Mouse (Mus musculus) right cerebral cortex, postnatal 36 days (tissue): ENCODE results near the gene 1810010D01Rik.

Experiments
- DNase-seq, 2 experiments: peaks; one replicate each; pipeline ENCODE4 v3.0.0; 2022; ENCODE audit warnings: low spot score in 2 of 2, mixed read lengths in 1 of 2

The 1810010D01Rik gene

DNA sequence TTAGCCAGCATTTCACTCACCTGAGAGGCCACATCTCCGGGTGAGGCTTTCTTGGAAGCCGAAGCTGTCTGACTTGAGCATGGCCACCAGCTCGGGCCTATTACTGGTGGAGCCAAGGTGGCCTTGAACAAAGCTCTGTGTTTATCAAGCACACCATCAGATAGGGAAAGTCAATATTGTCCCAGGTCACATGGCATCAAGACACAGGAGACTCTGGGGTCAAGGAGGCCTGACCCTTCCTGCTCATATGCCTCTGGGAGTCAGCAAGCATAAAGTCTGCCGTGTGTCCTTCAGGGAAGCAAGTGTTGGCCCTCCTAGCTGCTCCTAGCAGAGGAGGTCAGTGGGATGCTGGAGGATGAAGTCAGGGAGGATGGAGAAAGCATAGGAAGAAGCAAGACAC is at the start of gene 1810010D01Rik:
TSS of gene 1810010D01Rik (minus strand) at position 114 of the 400 bp plus-strand sequence.
- DNase-seq = no peak

DNA sequence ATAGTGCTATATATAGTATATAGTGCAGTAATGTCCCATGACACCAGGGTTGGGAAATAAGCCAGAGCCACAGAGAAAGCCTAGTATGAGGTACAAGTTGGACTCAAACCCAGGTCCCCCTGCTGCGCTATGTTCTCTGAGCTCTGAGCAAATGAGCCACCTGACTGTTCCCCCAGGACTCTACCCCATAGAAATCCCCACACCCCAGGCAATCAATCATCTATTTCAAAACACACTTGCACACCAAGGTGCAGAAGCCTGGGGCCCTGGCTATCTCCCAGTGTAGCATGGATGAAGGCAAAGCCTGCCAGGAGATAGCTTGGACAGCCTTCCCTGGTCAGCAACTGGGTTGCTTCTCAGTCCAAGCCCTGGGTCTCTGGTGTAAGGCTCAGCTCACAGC is 48.2 kb upstream of the 1810010D01Rik start:
- no peak for DNase-seq

DNA sequence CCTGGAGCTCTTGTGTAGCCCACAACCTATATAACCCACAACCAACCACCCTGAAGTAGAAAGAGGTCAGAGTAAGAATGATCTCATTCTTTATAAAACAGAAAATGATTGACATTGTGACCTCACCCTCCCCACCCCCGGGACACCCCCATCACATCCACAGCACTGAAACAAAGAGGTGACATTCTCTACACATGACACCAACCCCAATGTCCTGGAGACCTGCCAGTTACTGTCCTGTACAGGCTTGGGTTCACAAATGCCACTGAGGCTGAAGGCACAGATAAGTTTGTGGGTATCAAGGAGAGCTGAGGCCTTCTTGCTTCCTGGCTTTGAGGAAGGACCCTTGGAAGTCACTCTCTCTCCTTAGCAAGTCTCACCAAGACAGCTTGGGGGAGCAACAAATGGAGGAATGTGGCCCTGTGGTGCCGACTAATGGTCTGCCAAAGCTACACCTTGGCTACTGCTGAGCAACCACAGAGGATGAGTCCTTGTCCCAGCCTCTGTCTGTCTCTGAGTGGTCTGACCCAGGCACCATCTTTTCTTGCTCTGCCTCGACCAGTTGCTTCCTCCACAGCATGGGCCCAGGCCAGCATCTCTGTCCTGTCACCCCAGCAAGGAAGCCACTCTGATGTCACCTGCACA is 46.2 kb upstream of the 1810010D01Rik start:
- no peak for DNase-seq

DNA sequence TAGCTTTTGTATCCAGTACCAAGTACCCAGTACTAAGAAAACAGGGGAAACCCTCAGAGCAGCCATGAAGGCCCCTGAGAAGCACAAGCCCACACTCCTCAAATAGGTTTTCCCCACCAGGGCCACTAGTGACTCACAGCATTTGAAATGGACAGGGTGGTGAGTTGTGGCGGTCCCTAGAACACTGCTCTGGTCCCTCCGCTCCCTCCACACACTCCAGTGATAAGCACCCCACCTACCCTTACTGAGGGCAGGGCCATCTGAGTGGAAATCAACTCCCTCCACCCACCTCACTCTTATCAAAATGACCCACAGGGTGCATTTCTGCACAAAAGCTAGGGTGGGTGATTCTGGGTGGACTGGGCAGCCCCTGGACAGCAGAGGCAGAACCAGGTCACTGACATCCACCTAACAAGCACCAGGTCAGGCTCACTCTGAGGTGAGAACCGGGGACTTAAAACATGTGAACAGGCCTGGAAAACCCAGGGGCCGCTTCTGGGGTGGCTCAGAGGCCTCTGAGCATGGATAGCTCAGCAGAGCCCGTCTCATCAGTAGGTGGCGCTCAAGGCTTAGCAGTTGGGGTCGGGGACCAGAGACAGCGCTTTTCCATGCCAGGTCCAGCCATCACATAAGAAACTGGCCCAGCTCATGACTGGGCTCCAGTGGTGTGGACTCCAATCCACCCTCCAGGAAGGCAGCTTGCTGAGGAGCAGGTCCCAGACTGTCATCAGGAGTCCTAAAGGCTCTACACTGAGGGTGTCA is 45.0 kb upstream of the 1810010D01Rik start:
- peak; percentile 45 to 50 for DNase-seq

DNA sequence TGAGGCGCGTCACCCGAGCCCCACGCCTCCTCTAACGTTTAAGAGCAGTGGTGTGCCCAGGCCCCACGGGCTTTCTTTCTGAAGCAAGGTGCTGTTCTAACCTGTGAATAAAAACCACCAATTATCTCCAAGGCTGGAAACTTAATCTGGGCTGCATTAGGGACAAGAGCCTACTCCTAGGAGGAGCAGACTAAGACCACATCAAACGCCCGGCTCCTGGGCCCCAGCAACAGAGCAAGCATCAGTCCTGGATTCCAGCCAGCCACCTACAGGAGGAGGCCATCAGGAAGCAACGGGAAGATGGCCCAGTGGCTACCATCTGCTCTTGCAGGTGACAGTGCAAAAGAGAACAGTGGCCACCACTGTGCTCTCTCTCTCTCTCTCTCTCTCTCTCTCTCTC is 42.3 kb upstream of the 1810010D01Rik start:
- DNase-seq = no peak

DNA sequence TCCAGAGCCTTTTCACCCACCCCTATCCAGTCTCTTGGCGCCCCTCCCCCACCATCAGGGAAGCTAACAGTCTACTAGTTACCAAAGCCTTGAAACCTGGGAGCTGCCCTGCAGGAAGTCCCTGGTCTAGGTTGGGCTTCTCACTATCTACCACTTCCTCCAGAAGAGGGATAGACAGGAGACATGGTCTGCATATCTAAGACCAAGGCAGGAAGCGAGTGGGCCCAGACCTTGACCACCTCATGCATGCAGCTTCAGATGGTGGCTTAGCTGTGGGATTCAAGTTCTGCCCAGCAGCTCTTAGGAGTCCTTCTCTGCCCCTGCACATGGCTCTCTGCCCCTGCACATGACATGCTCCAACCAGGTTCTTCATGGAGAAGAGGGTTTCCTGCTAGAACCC is 41.0 kb upstream of the 1810010D01Rik start:
- no peak for DNase-seq

DNA sequence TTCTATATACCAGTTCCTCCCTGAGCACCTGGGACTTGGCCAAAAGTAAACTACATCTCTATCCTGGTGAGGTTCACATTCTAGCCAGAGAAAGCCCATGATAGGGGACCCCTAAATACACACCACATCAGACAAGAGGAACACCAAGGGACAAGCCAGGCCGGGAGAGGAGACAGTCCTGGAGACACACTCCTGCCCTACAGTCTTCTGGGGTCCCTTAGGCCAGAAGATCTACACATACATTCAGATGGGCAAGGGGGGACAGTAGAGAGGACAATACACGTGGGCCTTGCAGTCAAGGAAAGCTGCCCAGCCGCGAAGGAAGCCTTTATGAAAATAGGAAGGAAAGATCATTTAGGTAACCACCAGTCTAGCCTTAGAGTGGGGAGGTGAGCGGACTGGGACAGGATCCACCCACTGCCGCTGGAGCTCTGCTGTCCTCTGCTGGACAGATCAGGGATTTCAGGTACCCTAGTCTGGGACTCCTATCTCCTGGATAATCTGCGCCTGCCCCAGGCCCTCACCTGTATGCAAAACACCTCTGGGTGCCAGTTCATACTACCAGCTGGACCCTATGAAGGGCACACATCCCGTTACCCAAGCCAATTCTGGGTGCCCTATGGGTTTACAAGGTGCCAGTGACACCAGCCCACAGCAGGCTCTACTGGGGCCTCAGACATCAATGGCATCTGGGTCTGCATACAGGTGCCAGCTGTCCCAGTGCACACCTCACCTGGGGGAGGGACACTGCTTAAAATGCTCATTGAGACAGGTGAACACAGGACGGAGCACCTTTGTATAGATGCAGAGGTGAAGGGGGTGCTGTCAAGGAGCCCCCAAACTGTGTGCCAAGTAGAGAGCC is 35.2 kb upstream of the 1810010D01Rik start:
- peak; percentile 46 to 52 for DNase-seq

DNA sequence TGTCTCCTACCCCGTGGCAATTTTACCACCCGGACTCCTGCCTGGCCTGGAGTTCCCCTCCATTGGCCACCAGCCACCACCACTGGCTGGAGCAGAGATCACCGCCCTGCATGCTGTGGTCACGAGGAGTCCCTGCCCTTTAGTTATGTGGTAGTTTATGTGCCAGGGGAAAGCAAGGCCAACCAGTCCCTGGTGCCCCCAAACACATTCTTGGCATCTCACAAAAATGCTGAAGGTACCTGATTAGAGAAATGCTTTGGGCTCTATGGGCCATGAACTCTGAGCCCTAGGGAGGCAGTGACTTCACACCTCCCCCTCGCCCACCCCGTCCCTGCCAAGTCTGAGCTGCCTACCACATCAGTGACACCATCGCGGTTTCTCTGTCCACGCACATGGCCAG is 34.1 kb upstream of the 1810010D01Rik start:
- DNase-seq = no peak

DNA sequence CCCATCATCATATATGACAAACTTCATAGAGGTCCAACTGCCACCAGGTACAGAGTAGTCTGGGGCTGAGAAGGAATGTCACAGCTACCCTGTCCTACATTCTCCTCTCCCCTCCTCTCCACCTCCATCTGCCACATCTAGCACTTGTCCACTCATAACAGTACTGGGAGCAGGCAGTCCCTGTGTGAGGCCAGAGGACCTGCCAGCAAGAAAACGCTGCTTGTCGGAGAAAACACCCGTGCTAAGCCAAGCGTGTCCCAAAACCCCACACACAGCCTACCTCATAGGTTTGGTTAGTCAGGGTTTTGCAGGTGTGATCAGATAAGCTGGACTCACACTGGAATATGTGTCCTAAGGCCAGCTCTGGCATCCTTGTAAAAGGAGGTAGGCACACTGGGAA is 33.0 kb upstream of the 1810010D01Rik start:
- no peak for DNase-seq

DNA sequence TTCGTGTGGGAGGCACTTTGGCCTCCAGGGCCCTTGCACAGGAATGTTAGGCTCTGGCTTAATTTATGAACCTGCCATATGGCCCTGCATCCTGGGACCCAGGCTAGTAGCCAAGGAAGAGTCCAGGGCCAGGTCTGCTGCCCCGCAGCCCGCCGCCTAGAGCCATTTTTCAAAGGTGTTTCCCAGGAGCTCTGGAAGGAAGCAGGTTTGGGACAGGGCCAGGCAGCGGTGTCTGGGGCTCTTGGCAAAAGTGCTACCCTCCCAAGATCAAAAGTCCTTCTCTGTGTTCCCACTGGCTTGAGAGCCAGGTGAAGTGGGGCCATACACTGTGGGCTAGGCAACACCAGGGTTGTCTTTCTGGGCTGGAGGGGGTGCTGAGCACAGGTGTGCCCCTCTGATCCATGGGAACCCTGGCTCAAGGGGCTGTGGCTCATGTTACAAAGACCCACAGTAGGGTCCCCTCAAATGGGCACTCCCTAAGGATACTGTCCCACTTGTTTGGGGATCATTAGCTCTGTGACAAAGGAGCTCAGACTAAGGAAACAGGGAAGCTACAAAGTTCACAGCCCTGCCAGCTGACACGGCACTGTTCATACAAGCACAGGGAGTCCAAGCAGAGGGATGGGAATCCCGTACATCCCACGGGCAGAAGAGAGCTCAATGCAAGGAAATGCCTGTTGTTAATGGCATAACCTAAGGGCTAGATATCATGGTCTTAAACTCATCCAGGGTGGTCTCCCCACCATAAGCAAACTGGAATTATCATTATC is 32.0 kb upstream of the 1810010D01Rik start:
- DNase-seq = no peak

DNA sequence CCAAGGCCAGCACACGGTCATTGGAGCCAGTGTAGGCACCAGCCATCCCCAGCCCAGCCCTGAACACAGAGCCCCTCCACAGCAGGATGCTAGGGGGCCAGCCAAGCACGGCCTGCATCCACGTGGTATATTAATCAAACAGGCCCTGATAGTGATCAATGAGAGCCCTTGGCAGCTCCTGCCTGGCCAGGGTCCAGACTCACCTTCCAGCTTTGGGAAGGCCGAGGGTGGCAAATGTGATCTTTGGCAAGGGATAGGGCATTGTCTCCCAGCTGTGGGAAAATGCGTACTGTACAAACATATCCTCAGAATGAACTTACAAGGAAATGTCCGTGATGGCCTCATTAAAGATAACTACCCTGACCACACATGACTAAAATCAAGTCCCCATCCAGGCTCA is 31.2 kb upstream of the 1810010D01Rik start:
- no peak for DNase-seq

DNA sequence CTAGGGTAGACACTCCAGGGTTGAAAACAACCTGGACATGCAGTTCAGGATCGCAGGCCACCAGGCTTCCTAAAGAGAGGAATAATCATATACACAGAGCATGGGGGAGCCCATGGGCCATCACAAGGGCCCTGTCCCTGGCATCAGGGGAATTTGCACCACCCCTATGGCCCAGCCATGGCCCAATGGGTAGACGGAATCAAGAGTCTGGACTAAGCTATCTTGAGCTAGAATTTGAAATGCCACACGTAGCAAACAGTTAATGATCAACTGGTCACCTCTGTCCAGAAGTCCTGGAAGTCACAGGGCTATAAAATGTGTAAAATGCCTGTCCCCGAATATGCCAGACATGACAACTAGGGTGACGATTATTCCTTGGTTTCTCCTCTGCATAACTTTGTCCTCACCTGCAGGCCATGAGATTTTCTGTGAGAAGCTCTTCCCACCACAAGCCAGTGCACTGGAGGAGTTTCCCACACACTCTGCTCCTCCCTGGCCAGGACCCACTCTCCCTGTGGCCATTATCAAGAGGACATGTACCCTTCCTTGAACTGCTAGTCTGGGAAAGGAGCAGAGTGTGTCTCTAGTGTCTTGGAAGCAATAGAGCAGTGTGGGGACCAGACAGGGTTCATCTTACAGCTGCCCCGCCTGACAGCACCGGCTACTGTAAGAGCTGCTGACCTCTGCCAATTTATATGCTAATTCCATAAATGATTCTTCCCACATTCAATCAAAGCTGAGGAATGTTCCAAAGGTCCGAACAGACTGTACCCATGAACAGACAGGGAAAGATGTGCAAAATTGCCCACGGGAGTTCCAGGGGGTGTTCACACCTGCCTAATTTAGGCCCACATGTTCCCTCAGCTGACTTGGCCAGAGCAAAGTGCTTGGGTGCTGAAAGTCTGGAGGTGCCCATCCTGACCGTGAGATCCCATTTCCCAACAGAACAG is 27.2 kb upstream of the 1810010D01Rik start:
- DNase-seq = no peak

DNA sequence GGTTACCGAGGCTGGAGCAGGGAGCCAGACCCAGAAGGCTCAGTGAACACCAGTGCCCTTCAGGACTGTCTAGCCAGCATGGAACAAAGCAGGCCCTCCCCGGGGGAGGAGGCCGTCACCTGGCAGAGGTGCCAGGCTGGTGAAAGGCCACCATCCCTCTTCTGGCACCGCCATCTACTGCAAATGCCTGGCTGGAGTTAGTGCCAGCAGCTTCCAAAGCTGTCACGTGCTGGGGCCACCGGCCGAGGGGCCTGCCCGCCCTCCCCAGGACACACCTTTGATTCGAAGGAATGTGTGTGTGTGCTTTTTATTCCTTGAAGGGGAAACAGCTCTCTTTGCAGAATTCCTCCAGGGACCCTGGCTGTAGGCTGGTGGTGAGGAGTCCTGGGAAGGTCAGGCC is 23.7 kb upstream of the 1810010D01Rik start:
- no peak for DNase-seq

DNA sequence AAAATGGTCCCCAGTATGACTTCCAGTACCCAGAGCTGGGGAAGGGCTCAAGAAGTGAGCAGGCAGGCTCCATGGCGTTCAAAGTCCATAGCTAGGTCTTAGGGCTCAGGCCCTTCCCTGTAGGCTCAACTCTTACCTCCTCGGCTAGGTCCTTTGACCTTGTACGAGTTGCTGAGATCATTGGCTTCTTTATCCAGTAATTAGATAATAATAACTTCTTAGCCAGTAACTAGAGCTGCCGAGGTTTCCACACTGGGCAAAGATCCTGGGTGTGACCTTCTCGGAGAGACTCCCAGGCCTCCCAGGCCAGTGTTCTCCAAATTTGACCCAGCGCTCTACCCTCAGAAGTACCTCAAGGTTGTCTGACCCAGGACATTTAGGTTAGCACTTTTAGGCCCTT is 18.7 kb upstream of the 1810010D01Rik start:
- DNase-seq = no peak

DNA sequence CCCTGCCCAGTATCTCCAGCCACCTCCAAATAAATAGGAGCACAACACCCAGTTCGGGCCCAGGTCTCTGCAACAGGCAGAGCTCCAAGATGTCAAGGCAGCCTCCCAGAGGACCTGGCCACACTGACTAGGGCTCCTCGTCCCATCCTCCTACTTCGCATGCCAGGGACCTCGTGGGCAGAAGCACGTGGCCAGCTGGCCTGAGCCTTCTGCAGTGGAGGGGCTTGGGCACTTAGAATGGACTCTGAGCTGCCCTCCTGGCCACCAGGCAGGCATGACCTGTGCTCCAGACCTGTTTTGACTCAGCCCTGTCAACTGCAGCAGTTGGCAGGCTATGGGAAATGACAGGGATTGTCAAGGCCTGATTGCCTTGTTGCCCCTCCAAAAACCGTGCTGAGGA is 17.7 kb upstream of the 1810010D01Rik start:
- no peak for DNase-seq

DNA sequence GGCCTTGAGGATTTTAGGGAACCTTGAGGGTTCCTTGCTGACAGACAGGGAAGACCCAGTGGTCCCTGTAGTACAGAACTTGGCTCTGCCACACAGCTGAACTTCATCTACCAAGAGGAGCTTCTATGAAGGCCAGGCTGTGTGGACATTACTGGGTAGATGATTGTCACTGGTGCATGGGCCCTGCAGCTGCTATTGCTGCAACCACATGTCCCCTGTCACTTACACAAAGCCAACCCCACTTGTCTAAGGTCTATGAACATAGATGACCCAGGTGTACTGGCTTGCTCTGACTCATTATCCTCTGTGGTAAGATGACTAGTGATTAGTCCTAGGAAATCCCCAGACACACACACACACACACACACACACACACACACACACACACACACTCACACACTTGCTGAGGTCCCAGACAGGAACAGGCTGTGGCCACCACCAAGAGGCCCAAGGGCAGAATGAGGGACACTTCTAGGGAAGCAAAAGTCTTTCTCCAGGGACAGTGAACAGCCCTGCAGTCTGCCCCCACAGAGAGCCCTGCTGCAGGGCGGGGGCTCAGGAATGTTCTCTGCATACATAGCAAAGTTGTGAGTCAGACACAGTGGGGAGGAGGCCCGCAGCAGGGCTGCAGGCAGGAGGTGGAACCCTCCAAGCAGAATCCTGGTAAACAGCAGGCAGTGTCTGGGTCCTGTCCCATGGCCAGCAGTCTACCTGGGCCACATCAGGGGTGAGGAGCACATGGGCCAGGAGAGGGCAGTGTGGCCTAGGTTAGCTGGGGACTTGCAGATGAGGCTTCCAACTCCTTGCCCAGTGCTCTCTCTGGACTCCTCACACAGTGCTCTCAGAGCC is 14.1 kb upstream of the 1810010D01Rik start:
- peak; percentile 38 to 64 for DNase-seq

DNA sequence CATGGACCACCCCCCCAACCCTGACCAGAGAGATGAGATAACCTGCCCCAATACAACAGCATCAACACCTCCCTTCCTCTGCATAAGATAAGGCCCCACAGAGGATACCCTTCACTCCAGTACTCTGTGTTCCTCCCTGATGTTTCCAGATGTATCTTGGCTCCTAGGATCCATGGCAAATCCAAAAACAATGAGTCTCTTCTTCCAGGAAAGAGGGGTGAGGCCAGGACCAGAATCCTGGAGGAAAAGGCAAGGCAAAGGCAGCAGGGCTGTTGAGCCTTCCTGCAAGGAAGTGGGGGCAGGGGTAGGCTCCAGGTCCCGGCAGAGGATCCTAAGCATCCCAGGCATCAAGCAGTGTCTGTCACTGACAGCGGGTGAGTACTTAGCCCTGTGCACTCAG is 13.4 kb upstream of the 1810010D01Rik start:
- no peak for DNase-seq

DNA sequence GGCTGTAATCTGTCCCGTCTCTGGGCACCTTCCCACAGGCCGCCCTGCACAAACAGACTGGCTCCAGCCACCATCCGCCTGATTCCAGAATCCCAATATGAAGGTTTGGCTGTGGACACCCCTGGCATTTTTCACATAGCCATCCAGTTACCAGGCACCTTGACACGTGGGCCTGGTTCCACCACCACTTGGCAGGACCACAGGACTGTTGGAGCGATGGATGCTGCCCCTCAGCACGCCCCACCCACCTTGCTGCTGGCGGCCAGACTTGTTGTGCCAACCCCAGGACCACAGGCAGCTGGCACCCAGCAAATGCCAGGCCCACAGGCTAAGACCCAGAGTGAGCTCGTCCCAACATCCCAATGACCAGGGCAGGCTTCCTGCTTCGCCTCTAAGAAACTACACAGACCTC is 11.5 kb upstream of the 1810010D01Rik start:
- DNase-seq = no peak

DNA sequence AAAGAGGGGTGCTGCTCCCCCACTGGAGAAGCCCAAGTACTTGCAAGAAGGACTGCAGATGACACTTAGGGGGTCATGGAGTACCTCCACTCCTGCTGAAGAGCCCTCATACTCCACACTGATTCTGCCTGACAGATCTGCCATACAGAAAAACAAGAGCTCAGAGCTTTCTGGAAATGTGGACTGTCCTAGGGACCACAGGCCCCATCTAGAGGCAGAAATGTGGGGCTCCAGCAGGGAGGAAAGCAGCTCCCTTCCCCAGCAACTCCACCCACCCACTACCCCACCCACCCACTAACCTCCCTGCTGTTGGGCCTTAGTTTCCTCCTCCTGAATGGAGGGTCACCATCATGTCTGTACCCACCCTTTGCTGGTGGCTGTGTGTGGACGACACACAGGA is 8.7 kb upstream of the 1810010D01Rik start:
- DNase-seq = no peak

DNA sequence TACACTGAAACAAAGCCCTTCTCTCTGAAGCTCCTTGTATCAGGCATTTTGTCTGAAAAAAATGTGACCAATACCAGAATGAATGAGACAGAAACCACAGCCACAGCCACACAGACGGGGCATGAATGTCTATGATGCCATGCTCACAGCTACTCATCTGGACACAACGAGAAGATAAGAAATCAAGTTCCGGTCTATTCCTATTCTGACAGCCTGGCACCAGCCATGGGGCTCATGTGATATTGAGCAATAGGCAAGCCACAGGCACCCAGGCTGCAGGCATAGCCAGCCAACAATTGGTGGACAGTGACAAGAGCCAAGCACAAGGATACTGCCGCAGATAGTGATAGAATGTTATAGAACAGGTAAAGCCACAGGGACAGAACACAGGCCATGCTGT is 7.6 kb upstream of the 1810010D01Rik start:
- DNase-seq = no peak
